Mouse (Mus musculus) ES-CJ7 (cell line): ENCODE data around the gene Il34.
A peak's percentile ranks its signal among the peaks of the same experiment; 100 is the strongest.

Experiments
- DNase-seq: peaks from one replicate; pipeline ENCODE4 v3.0.0; 2011; ENCODE audit warnings: low read depth, low spot score

Gene Il34

GRCm38 (mm10) chr8:110779924-110780718 is 25.6 kb downstream of the Il34 start:
- DNase-seq = no peak

- DNase-seq = peak; percentile 70
These were observed 29.4 kb downstream of the Il34 start for GRCm38 (mm10) chr8:110776335-110776734.

- no peak for DNase-seq
These were observed 30.0 kb downstream of the Il34 start for GRCm38 (mm10) chr8:110775721-110776120.

GRCm38 (mm10) chr8:110775316-110775715 is 30.4 kb downstream of the Il34 start:
- DNase-seq = peak; percentile 67

GRCm38 (mm10) chr8:110774725-110775124 is 31.0 kb downstream of the Il34 start:
- DNase-seq = no peak

- no peak for DNase-seq
These were observed 31.7 kb downstream of the Il34 start for GRCm38 (mm10) chr8:110774047-110774446.

GRCm38 (mm10) chr8:110772452-110772851 is 33.3 kb downstream of the Il34 start:
- DNase-seq = no peak

- DNase-seq = no peak
These were observed 38.5 kb downstream of the Il34 start for GRCm38 (mm10) chr8:110767261-110767660.

GRCm38 (mm10) chr8:110764671-110765070 is 41.1 kb downstream of the Il34 start:
- no peak for DNase-seq

GRCm38 (mm10) chr8:110761988-110762387 is 43.7 kb downstream of the Il34 start:
- peak; percentile 68 for DNase-seq

GRCm38 (mm10) chr8:110761185-110761584 is 44.5 kb downstream of the Il34 start:
- peak; percentile 64 for DNase-seq

- peak; percentile 95 for DNase-seq
These were observed 45.3 kb downstream of the Il34 start for GRCm38 (mm10) chr8:110760280-110760940.

GRCm38 (mm10) chr8:110756196-110756595 is 49.5 kb downstream of the Il34 start:
- DNase-seq = peak; percentile 96

- DNase-seq = peak; percentile 69
These were observed 50.1 kb downstream of the Il34 start for GRCm38 (mm10) chr8:110755511-110756170.

- peak; percentile 97 for DNase-seq
These were observed 51.0 kb downstream of the Il34 start for GRCm38 (mm10) chr8:110754713-110755112.

- DNase-seq = no peak
These were observed 54.2 kb downstream of the Il34 start for GRCm38 (mm10) chr8:110751490-110751889.

GRCm38 (mm10) chr8:110750269-110750668 is 55.5 kb downstream of the Il34 start:
- no peak for DNase-seq

- peak; percentile 75 for DNase-seq
These were observed 56.1 kb downstream of the Il34 start for GRCm38 (mm10) chr8:110749500-110750170.

- DNase-seq = no peak
These were observed 59.1 kb downstream of the Il34 start for GRCm38 (mm10) chr8:110746661-110747060.

GRCm38 (mm10) chr8:110745162-110745561 is 60.6 kb downstream of the Il34 start:
- DNase-seq = no peak

- DNase-seq = no peak
These were observed 63.3 kb downstream of the Il34 start for GRCm38 (mm10) chr8:110742452-110742818.
